Mouse (Mus musculus) bone marrow, adult 2 months (tissue): ENCODE measurements around the gene Igsf11.

Source experiments
- CTCF ChIP-seq: fragments of 200-500 bp; IDR thresholded peaks from 2 replicates; pipeline ENCODE4 v1.5.1; 2011; ENCODE audit warnings: low read length, control low read depth; ENCODE audit not compliant: control insufficient read depth, insufficient read depth
- POLR2A ChIP-seq: fragments of 200-500 bp; IDR thresholded peaks from 2 replicates; pipeline ENCODE4 v1.6.1; 2011; ENCODE audit warnings: low read depth, mild to moderate bottlenecking, control low read depth, low read length, borderline replicate concordance; ENCODE audit not compliant: control insufficient read depth

DNA sequence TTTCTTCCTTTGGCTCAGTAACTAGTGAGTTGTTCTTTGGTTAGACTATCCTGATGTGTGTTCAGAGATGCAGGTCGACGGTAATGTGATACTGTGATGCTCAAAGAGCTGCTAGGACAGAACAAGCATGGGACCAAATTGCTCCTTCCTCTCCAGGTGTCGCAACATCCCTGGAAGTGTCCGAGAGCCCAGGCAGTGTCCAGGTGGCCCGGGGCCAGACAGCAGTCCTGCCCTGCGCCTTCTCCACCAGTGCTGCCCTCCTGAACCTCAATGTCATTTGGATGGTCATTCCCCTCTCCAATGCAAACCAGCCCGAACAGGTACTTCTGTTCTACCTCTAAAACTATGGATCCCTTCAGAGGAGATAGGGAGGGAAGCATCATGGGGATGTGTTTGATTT lies 114.5 kb downstream of the Igsf11 start:
- TF ChIP-seq POLR2A: no peak
- TF ChIP-seq CTCF: no peak
